Mouse (Mus musculus): ENCODE data around the gene Ttc30a1.

Ttc30a1 gene

DNA sequence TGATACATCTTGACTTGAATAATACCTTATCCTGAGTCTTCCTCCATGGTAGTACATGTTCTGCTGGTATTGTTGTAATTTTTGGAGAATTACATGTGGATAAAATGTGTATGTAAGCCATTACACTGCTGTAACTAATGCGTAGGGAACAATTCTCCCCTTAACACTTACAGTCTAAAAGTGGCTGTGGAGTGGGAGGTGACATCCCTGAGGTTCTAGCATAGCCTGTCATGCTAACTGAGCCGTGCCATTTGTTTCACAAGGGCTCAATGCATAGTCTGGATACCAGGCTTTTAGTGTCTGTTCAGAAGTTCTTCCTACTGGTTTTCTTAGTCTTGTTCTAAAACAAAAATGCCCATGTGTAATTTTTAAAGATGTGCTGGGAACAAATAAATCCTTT is 50.8 kb downstream of the Ttc30a1 start:
- DNase-seq (ENCODE audit: low read depth, low spot score): no peak

DNA sequence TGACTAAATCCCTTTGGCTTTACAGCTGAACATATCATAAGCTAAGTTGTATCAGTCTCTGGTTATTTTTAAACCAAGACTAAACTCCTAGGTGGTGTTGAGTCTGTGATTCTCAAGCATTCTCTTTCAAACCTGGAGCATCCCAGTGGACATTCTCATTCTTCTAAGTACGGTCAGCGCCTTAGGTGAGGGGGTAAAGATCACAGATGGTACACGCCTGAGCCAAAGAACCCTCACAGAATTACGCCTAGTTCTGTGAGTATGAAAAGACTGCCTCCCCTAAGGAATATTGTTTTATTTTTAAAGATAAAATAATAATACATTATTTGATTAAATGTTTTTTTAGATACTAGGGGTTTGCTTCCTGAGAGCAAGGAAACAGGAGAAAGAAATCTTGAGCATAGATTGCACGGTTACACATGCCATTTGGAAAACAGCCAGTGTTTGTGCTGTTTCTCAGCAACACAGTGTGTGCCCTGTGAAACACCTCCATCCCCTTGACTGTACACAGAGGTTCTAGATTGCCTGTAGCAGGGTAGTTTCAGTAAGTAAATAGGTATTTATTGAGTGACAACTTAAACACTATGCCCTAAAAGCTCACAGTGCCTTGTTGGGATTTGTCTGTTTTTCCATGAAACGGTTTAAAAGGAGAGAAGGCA is 51.9 kb downstream of the Ttc30a1 start:
- no peak for DNase-seq (ENCODE audit: low read depth, low spot score)

DNA sequence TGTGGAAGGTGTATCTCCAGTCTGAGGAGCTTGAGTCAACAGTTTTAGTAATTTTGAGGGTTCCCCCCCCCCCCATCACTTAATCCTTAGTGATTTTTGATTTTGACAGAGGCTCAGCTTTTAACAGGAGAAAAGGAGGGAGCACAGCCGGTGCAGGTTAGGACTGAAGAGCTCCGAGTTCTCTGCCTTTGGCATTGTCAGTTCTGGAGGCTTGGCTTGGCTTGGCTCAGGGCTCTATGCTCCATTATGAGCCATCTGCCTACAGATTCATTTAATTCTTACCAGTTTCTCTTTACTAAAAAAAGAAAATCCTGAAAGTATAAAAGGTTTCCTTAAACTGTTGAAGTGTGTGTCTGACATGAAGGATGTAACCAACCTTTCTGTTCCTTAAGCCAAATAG is 52.6 kb downstream of the Ttc30a1 start:
- no peak for DNase-seq (ENCODE audit: low read depth, low spot score)

Measured in ES-CJ7 (cell line).